Mouse (Mus musculus): ENCODE data around the gene Nbl1.

DNA sequence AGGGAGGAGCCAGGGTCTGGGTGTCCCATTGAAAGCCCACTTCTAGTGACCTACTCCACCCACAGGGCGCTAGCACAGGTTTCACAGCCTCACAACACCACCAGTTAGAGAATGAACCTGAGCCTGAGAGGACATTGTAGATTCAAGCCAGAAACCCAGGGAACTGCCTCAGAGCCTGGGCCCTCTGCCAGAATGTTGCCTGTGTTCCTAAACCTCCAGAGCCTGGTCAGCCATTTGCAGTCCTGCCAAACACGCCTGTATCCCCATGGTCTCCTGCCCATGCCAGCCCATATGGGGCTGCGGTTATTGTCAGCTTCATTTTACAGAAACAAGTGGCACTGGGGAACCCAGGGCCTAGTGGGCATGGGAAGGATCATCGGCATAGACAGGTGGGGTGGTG is 37.5 kb downstream of the Nbl1 start:
- TF ChIP-seq CTCF (IDR thresholded peaks at IDR 0.05): no peak
- no peak for TF ChIP-seq POLR2A (IDR thresholded peaks at IDR 0.05; ENCODE audit: insufficient read depth, low read depth, low read length)
- TF ChIP-seq EP300 (IDR thresholded peaks at IDR 0.05; ENCODE audit: insufficient read depth, low read depth, low read length): no peak
